Mouse (Mus musculus) heart, adult 2 months (tissue): ENCODE results near the gene Dab1. TPM values are rescaled to one million over a fixed set of nuclear protein-coding genes. Genes with fewer than 3 reads are reported as not detected.

Experiments used
- DNase-seq, 2 experiments: peaks; one replicate each; pipeline ENCODE4 v3.0.0; 2021
- H3K27ac ChIP-seq: fragments of 200-600 bp; 2 replicates; pipeline ENCODE4 v1.8.1; 2022
- H3K27me3 ChIP-seq: fragments of 200-500 bp; 2 replicates; pipeline ENCODE4 v1.6.1; 2012; ENCODE audit warnings: mild to moderate bottlenecking, low read length, inconsistent platforms, mixed read lengths; ENCODE audit not compliant: control insufficient read depth, insufficient read depth
- H3K36me3 ChIP-seq: fragments of 200-500 bp; 2 replicates; pipeline ENCODE4 v1.6.1; 2012; ENCODE audit warnings: low read length, inconsistent platforms; ENCODE audit not compliant: control insufficient read depth, insufficient read depth
- H3K4me1 ChIP-seq: fragments of 200-500 bp; 2 replicates; pipeline ENCODE4 v1.6.1; 2011; ENCODE audit warnings: low read length; ENCODE audit not compliant: control insufficient read depth, insufficient read depth
- H3K4me3 ChIP-seq: fragments of 200-600 bp; 2 replicates; pipeline ENCODE4 v1.8.1; 2022
- H3K79me2 ChIP-seq: fragments of 200-500 bp; replicated peaks from 2 replicates; pipeline ENCODE4 v1.6.1; 2012; ENCODE audit warnings: mild to moderate bottlenecking, inconsistent platforms, low read length, moderate library complexity, mixed read lengths; ENCODE audit not compliant: control insufficient read depth, insufficient read depth
- H3K9ac ChIP-seq: fragments of 200-500 bp; 2 replicates; pipeline ENCODE4 v1.6.1; 2012; ENCODE audit warnings: low read depth, mild to moderate bottlenecking, control low read depth, inconsistent platforms, low read length, mixed read lengths
- CTCF ChIP-seq: fragments of 200-600 bp; IDR thresholded peaks from 2 replicates; pipeline ENCODE4 v1.8.1; 2022; ENCODE audit warnings: antibody characterized with exemption, mild to moderate bottlenecking, moderate library complexity
- EP300 ChIP-seq: fragments of 200-500 bp; IDR thresholded peaks from 2 replicates; pipeline ENCODE4 v1.6.1; 2011; ENCODE audit warnings: low read depth, low read length, control low read depth; ENCODE audit not compliant: insufficient read depth
- POLR2A ChIP-seq: fragments of 200-500 bp; IDR thresholded peaks from 2 replicates; pipeline ENCODE4 v1.6.1; 2011; ENCODE audit warnings: mild to moderate bottlenecking, low read depth, low read length, control low read depth; ENCODE audit not compliant: insufficient read depth
- WGBS: fragments of 180-500 bp; shearing (Covaris S2); methylation state at CpG from one replicate; pipeline ENCODE4 v1.1.7; 2018; 5-methylcytosine and 5-hydroxymethylcytosine counted together
- intact Hi-C: fragments of 180-260 bp; cut with DNase I; formaldehyde crosslinking; loops from one replicate; pipeline ENCODE4 v1.15.1; 2025
- polyA plus RNA-seq: library from polyadenylated mRNA; depleted of rRNA; stranded (reverse); fragments of >200 nt; gene quantifications from 2 replicates; pipeline ENCODE4 v1.2.3, GENCODE M21; 2012
- total RNA-seq, 2 experiments: library from RNA; stranded (reverse); gene quantifications; 2 replicates each; pipeline ENCODE4 v1.2.3; 2021

Gene Dab1
- total and polyA plus RNA-seq, 3 experiments, result 0.21 TPM; not detected in 2

- H3K9ac ChIP-seq, result no peak overlapping the region
Measured at GRCm38 (mm10) chr4:104113209-104114005, 494.2 kb downstream of the Dab1 start.

GRCm38 (mm10) chr4:104114006-104114361 is 494.8 kb downstream of the Dab1 start:
- DNase-seq, result no peak
- no peak overlapping the region for H3K27ac ChIP-seq
- no peaks in the 10 kb centered on the region for H3K27me3 ChIP-seq
- intact Hi-C loops, result no loop called here
- no peak for TF ChIP-seq CTCF
- no peak for TF ChIP-seq POLR2A
- no peak for TF ChIP-seq EP300
- no peak overlapping the region for H3K9ac ChIP-seq
- no peaks in the 10 kb centered on the region for H3K36me3 ChIP-seq
- H3K4me1 ChIP-seq, result no peaks in the 10 kb centered on the region
- H3K79me2 ChIP-seq, result no peaks in the 10 kb centered on the region
- 74% methylated on average over 6 of the region's 6 CpGs for WGBS
- H3K4me3 ChIP-seq, result no peak overlapping the region

More at GRCm38 (mm10) chr4:104113209-104114005, 494.2 kb downstream of the Dab1 start:
- Histone ChIP-seq H3K4me1 (no peaks in the 10 kb centered on the region), H3K4me3 (no peak overlapping the region), H3K27ac (no peak overlapping the region), H3K79me2 (no peaks in the 10 kb centered on the region), H3K36me3 (no peaks in the 10 kb centered on the region), H3K27me3 (no peaks in the 10 kb centered on the region)
- TF ChIP-seq EP300 (no peak), POLR2A (no peak), CTCF (no peak)
- DNase-seq, result no peak
- WGBS, result 84% methylated on average over 13 of the region's 13 CpGs
- intact Hi-C loops, result no loop called here

- H3K27me3 ChIP-seq, result no peaks in the 10 kb centered on the region
- H3K4me3 ChIP-seq, result no peak overlapping the region
- intact Hi-C loops, result no loop called here
- TF ChIP-seq EP300 (no peak), CTCF (no peak), POLR2A (no peak)
- no peaks in the 10 kb centered on the region for H3K79me2 ChIP-seq
- no peak for DNase-seq
- H3K27ac ChIP-seq, result no peak overlapping the region
- WGBS, result 63% methylated on average over 4 of the region's 4 CpGs
- H3K4me1 ChIP-seq, result no peaks in the 10 kb centered on the region
- no peak overlapping the region for H3K9ac ChIP-seq
- no peaks in the 10 kb centered on the region for H3K36me3 ChIP-seq
Measured at GRCm38 (mm10) chr4:104120108-104120507, 500.9 kb downstream of the Dab1 start.

- WGBS, result 59% methylated on average over 5 of the region's 5 CpGs
- intact Hi-C loops, result no loop called here
- no peak for DNase-seq
Measured at GRCm38 (mm10) chr4:104121959-104122358, 502.8 kb downstream of the Dab1 start.

GRCm38 (mm10) chr4:104122364-104122763 is 503.2 kb downstream of the Dab1 start:
- Histone ChIP-seq H3K36me3 (no peaks in the 10 kb centered on the region), H3K4me1 (no peaks in the 10 kb centered on the region), H3K4me3 (no peak overlapping the region), H3K27me3 (no peaks in the 10 kb centered on the region), H3K79me2 (no peaks in the 10 kb centered on the region), H3K27ac (no peak overlapping the region), H3K9ac (no peak overlapping the region)
- intact Hi-C loops, result no loop called here
- 52% methylated on average over 1 of the region's 1 CpGs for WGBS
- no peak for DNase-seq
- TF ChIP-seq POLR2A (no peak), CTCF (no peak), EP300 (no peak)

More at GRCm38 (mm10) chr4:104121959-104122358, 502.8 kb downstream of the Dab1 start:
- Histone ChIP-seq H3K27ac (no peak overlapping the region), H3K27me3 (no peaks in the 10 kb centered on the region), H3K4me1 (no peaks in the 10 kb centered on the region), H3K79me2 (no peaks in the 10 kb centered on the region), H3K36me3 (no peaks in the 10 kb centered on the region), H3K9ac (no peak overlapping the region), H3K4me3 (no peak overlapping the region)
- no peak for TF ChIP-seq EP300

GRCm38 (mm10) chr4:104153637-104154036 is 534.5 kb downstream of the Dab1 start:
- TF ChIP-seq CTCF (no peak), EP300 (no peak), POLR2A (no peak)
- Histone ChIP-seq H3K27me3 (no peaks in the 10 kb centered on the region), H3K9ac (no peak overlapping the region), H3K4me3 (no peak overlapping the region), H3K27ac (no peak overlapping the region), H3K79me2 (no peaks in the 10 kb centered on the region), H3K4me1 (no peaks in the 10 kb centered on the region), H3K36me3 (no peaks in the 10 kb centered on the region)
- no peak for DNase-seq
- intact Hi-C loops, result no loop called here
